Mouse (Mus musculus): Measurements from ENCODE around the gene Olfr827. TPM values are rescaled to one million over a fixed set of nuclear protein-coding genes. Genes with fewer than 3 reads are reported as not detected.

The Olfr827 gene
- not detected in 2 replicates for polyA plus RNA-seq (2012; rRNA removed)

DNA sequence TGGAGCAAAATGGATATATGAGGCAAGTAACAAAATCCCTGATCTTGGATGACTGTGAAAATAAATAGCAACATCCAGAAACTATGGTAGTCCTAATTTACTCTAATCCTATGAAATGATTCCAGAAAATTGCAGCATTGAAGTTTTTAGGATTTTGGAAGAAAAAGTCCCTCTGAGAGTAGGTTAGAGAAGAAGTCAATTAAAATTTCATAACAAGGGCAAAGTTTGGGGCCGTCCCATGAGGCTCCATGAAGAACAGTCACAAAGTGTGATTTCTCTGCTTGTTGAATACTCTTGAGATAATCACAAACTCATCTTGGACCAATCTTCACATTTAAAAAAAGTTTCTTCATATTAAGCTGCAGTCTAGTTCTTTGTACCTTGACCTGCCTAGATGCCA, at the start of gene Olfr827:
Gene Olfr827, minus strand, starts transcription at position 101 of the 400 bp plus-strand sequence.

DNA sequence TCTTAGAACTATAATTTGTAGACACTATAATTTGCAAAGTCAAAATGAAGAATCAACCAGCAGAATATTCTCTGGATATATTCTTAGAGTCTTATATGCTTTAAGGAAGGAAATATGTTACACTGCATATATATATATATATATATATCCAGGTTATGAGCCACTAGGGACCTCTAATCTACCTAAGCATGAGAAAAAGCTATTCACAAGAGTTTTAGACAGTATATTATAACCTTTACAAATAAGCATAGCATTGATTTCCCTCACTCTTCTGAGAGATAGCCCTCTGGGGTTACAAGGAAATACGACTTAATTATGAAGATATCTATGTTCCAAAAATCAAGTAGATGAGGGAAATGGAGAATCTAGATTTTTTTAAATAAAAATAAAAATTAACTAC, 30.1 kb downstream of the Olfr827 start, which contains the start of gene Olfr826:
Gene Olfr826, minus strand, starts transcription at position 101 of the 400 bp plus-strand sequence.

DNA sequence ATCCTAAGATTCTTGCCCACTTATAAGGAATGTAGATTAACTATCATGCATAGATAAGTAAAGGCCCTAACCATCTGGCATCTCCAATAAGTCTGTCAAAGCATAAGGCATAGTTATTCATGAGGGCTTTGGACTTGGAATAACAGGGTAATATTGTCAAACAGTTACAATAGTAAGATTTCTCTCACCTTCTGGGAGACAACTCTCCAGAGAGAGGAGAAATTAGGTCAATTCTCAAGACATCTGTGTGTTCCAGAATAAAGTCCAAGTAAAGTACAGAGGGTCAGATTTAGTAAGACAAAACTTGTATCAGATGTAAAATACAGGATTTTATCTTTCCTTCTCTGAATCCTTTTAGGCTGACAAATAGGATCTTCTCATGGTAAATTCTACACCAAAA, 47.5 kb downstream of the Olfr827 start, which contains the start of gene Olfr825:
Gene Olfr825, minus strand, starts transcription at position 101 of the 400 bp plus-strand sequence.

Other genes starting within 250 kb of the Olfr827 start
- not detected in 2 replicates for gene Olfr819, start 247.1 kb downstream of the Olfr827 start, polyA plus RNA-seq (2012; rRNA removed)
- gene Olfr247, start 238.3 kb downstream of the Olfr827 start, polyA plus RNA-seq (2012; rRNA removed): not detected in 2 replicates
- not detected in 2 replicates for gene Gm10310, start 229.3 kb downstream of the Olfr827 start, polyA plus RNA-seq (2012; rRNA removed)
- gene Olfr820, start 201.8 kb downstream of the Olfr827 start, polyA plus RNA-seq (2012; rRNA removed): not detected in 2 replicates
- gene Olfr821, start 184.1 kb downstream of the Olfr827 start, polyA plus RNA-seq (2012; rRNA removed): not detected in 2 replicates
- not detected in 2 replicates for gene Olfr822, start 143.2 kb downstream of the Olfr827 start, polyA plus RNA-seq (2012; rRNA removed)
- gene Olfr823, start 99.0 kb downstream of the Olfr827 start, polyA plus RNA-seq (2012; rRNA removed): not detected in 2 replicates
- not detected in 2 replicates for gene Olfr824, start 84.4 kb downstream of the Olfr827 start, polyA plus RNA-seq (2012; rRNA removed)
- gene Olfr825, start 47.6 kb downstream of the Olfr827 start, polyA plus RNA-seq (2012; rRNA removed): not detected in 2 replicates
- not detected in 2 replicates for gene Olfr826, start 30.2 kb downstream of the Olfr827 start, polyA plus RNA-seq (2012; rRNA removed)
- gene Neurod4, start 65.8 kb upstream of the Olfr827 start, polyA plus RNA-seq (2012; rRNA removed): not detected in 2 replicates
- gene Tespa1, start 108.5 kb upstream of the Olfr827 start, polyA plus RNA-seq (2012; rRNA removed): 0.08 TPM in 1 of 2 replicates, not detected in the other
- gene Vmn2r84, start 179.9 kb upstream of the Olfr827 start, polyA plus RNA-seq (2012; rRNA removed): not detected in 2 replicates
- not detected in 2 replicates for gene Vmn2r85, start 215.3 kb upstream of the Olfr827 start, polyA plus RNA-seq (2012; rRNA removed)
- not detected in 2 replicates for gene Vmn2r86, start 241.6 kb upstream of the Olfr827 start, polyA plus RNA-seq (2012; rRNA removed)

Data from stomach, adult 2 months (tissue).